Comparison of ENCODE assay signal across 10 mouse cellular contexts in genomic region chr4:117645031-117645435, GRCm38 (mm10). TPM values are rescaled to one million over a fixed set of nuclear protein-coding genes. Genes with fewer than 3 reads are reported as not detected.
DNase-seq lines count a peak whose midpoint lies in the region; ATAC-seq lines count a peak whose summit lies in the region.
"Had no signal": no experiment of that assay in that cellular context is flagged by ENCODE, and none has a peak within 500 bp of the region (broad histone marks: within the 10 kb centered on the region; RNA-seq: fewer than 3 reads in every experiment).

No protein-coding gene starts in this region.

- peak; percentile 83 for ATAC-seq in embryonic facial prominence, embryonic 11.5 days (replicated peaks; ENCODE audit: insufficient number of reproducible peaks, low FRiP score, low TSS enrichment, low read depth)
- peak; percentile 67; the same call in 1 of the 2 replicates for ATAC-seq in neural tube, embryonic 11.5 days (ENCODE audit: insufficient read depth, low FRiP score, low TSS enrichment)

- WGBS in embryonic facial prominence, embryonic 11.5 days, result 57% methylated on average over 22 of the region's 22 CpGs
- WGBS in embryonic facial prominence, embryonic 10.5 days, result 62% methylated on average over 22 of the region's 22 CpGs
- WGBS in neural tube, embryonic 11.5 days, result 41% methylated on average over 22 of the region's 22 CpGs

- H3K27me3 ChIP-seq in embryonic facial prominence, embryonic 11.5 days (ENCODE audit: control insufficient read depth, insufficient read depth, low read length), result no peaks in the 10 kb centered on the region
- H3K27me3 ChIP-seq in embryonic facial prominence, embryonic 10.5 days (replicated peaks; ENCODE audit: low read depth, poor library complexity, severe bottlenecking), result no peaks in the 10 kb centered on the region
- H3K27me3 ChIP-seq in neural tube, embryonic 11.5 days (ENCODE audit: control insufficient read depth, insufficient read depth, low read length), result no peaks in the 10 kb centered on the region

- no peaks in the 10 kb centered on the region for H3K9me3 ChIP-seq in embryonic facial prominence, embryonic 11.5 days (replicated peaks; ENCODE audit: control insufficient read depth, low read length)
- no peaks in the 10 kb centered on the region for H3K9me3 ChIP-seq in embryonic facial prominence, embryonic 10.5 days
- no peaks in the 10 kb centered on the region for H3K9me3 ChIP-seq in neural tube, embryonic 11.5 days (ENCODE audit: control insufficient read depth, low read length)

- no peaks in the 10 kb centered on the region; the same call in 1 of the 2 replicates for H3K4me1 ChIP-seq in embryonic facial prominence, embryonic 11.5 days (ENCODE audit: control insufficient read depth, insufficient read depth, low read length)
- H3K4me1 ChIP-seq in embryonic facial prominence, embryonic 10.5 days, result peaks cover 66% of the 10 kb centered on the region
- H3K4me1 ChIP-seq in neural tube, embryonic 11.5 days (ENCODE audit: control insufficient read depth, insufficient read depth, low read length), result peaks cover 15% of the 10 kb centered on the region

- no peaks in the 10 kb centered on the region for H3K36me3 ChIP-seq in embryonic facial prominence, embryonic 11.5 days (replicated peaks; ENCODE audit: control insufficient read depth, insufficient read depth, low read depth, low read length)
- peaks cover 47% of the 10 kb centered on the region for H3K36me3 ChIP-seq in embryonic facial prominence, embryonic 10.5 days (replicated peaks)
- H3K36me3 ChIP-seq in neural tube, embryonic 11.5 days (ENCODE audit: control insufficient read depth, insufficient read depth, low read length), result no peaks in the 10 kb centered on the region

- no peak for DNase-seq in embryonic facial prominence, embryonic 11.5 days (ENCODE audit: low spot score)
- no peak for DNase-seq in embryonic facial prominence, embryonic 10.5 days (ENCODE audit: low spot score)
- peak; percentile 63 for DNase-seq in neural tube, embryonic 11.5 days (ENCODE audit: low spot score)
- no peak for DNase-seq in neural tube, embryonic 10.5 days (ENCODE audit: extremely low spot score, low spot score)
- DNase-seq in layer of hippocampus, postnatal 14 days (ENCODE audit: low spot score in 2 of 2), result peak; percentile 75 to 78
- peak; percentile 43 for DNase-seq in retina, postnatal 7 days (ENCODE audit: low read depth, low spot score)
- DNase-seq in thymus, postnatal 0 days (ENCODE audit: low spot score), result no peak
- no peak for DNase-seq in urinary bladder, postnatal 25 days (ENCODE audit: low spot score)
- DNase-seq: kidney, adult 18-20 months had no signal

- peak overlapping the region; percentile 10; the same call in 1 of the 2 replicates for H3K4me2 ChIP-seq in embryonic facial prominence, embryonic 11.5 days (ENCODE audit: low read depth, low read length)
- H3K4me2 ChIP-seq in neural tube, embryonic 11.5 days (ENCODE audit: low read depth), result no peak overlapping the region

- H3K9ac ChIP-seq in embryonic facial prominence, embryonic 11.5 days (replicated peaks; ENCODE audit: low read length), result no peak overlapping the region
- H3K9ac ChIP-seq in neural tube, embryonic 11.5 days (ENCODE audit: low read length), result no peak overlapping the region

- H3K4me3 ChIP-seq in embryonic facial prominence, embryonic 11.5 days (ENCODE audit: low read depth, low read length), result no peak overlapping the region
- no peak overlapping the region for H3K4me3 ChIP-seq in embryonic facial prominence, embryonic 10.5 days
- H3K4me3 ChIP-seq in neural tube, embryonic 11.5 days (ENCODE audit: low read depth, low read length), result no peak overlapping the region
- H3K4me3 ChIP-seq: erythroblast, embryonic 14.5 days had no signal

- H3K27ac ChIP-seq in embryonic facial prominence, embryonic 11.5 days (replicated peaks; ENCODE audit: low read depth, low read length), result no peak overlapping the region
- H3K27ac ChIP-seq in embryonic facial prominence, embryonic 10.5 days (replicated peaks), result no peak overlapping the region
- peak overlapping the region; percentile 65 for H3K27ac ChIP-seq in neural tube, embryonic 11.5 days (ENCODE audit: low read depth, low read length)

RNA-seq across cellular contexts. Expression of gene Dmap1, which starts 37.0 kb away (rescaled TPM):
- 89.6 and 89.9 TPM in 2 replicates for polyA plus RNA-seq in embryonic facial prominence, embryonic 11.5 days (2014; fragmentation: Nextera tagmentation; extraction: Ambion mirVana)
- polyA plus RNA-seq in embryonic facial prominence, embryonic 10.5 days (2016; fragmentation: Nextera tagmentation; extraction: Ambion mirVana), result 78.4 and 80.0 TPM in 2 replicates
- 80.3 and 85.3 TPM in 2 replicates for polyA plus RNA-seq in neural tube, embryonic 11.5 days (2014; fragmentation: Nextera tagmentation; extraction: Ambion mirVana)
- total RNA-seq in layer of hippocampus, postnatal 14 days (2021), result 10 to 100 TPM; 31.8 TPM
- 51.7 and 53.7 TPM in 2 replicates for polyA plus RNA-seq in thymus, postnatal 0 days (2015; fragmentation: Nextera tagmentation; extraction: Ambion mirVana)

Comparison
In these comparisons a context has a peak if more than half of its experiments do, and no peak if none do; other contexts are left out.
1. DNase-seq: peak in neural tube, embryonic 11.5 days (single experiment), layer of hippocampus, postnatal 14 days (2 of 2) and retina, postnatal 7 days (single experiment); none in embryonic facial prominence, embryonic 11.5 days (single experiment), embryonic facial prominence, embryonic 10.5 days (single experiment), neural tube, embryonic 10.5 days (single experiment), thymus, postnatal 0 days (single experiment) and urinary bladder, postnatal 25 days (single experiment).